Comparison of ENCODE assay signal across 9 mouse cellular contexts in the genomic region with DNA sequence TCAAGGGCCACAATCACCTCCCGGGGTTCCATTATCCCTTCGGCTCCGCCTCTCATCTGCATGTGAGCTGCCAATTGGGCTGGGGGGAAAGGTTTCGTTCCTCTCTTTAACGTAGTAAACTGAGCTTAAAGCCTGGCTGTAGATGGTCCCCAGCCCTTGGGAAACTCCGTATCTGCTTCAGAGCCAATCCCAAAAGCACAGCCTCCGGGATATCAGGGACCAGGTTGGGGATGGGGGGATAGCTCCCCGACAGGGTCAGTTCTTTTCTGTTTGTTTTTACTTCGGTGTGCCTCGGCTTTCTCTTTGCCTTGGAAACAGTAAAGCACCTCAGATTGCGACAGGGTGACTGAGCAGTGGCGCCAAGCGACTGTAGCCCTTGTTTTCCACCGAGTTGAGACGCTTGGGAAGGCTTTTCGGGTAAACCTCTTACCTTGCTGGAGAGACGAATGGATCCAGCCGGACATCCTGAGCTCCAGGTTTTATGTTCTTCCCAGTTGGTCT.
A peak's percentile ranks its signal among the peaks of the same experiment; 100 is the strongest.
DNase-seq lines count a peak whose midpoint lies in the region; ATAC-seq and TF ChIP-seq lines count a peak whose summit lies in the region.
"Had no signal": no experiment of that assay in that cellular context is flagged by ENCODE, and none has a peak within 500 bp of the region (broad histone marks: within the 10 kb centered on the region; RNA-seq: fewer than 3 reads in every experiment).

No protein-coding gene starts in this region.

- no peak for TF ChIP-seq CTCF in liver, postnatal 0 days (IDR thresholded peaks at IDR 0.05; ENCODE audit: low read depth)

- peak; percentile 26 to 72 for DNase-seq in adrenal gland, adult (ENCODE audit: inconsistent age in 2 of 2, low spot score in 1 of 2)
- no peak for DNase-seq in adrenal gland, postnatal 4 days (ENCODE audit: low spot score in 2 of 2)
- peak; percentile 24 for DNase-seq in WW6 (ENCODE audit: low read depth, low spot score)
- DNase-seq in liver, postnatal 0 days: no peak
- DNase-seq in ovary, postnatal 36 days (ENCODE audit: low spot score): no peak
- no peak for DNase-seq in natural killer cell, adult 2 months (ENCODE audit: low spot score in 2 of 2)
- no peak for DNase-seq in urinary bladder, postnatal 10 days (ENCODE audit: low spot score)
- DNase-seq: cerebellum, postnatal 14 days had no signal

- H3K4me3 ChIP-seq in forebrain, embryonic 16.5 days (replicated peaks; ENCODE audit: low read length): peak overlapping the region; percentile 32
- H3K4me3 ChIP-seq in liver, postnatal 0 days (ENCODE audit: low read depth, low read length): peak overlapping the region; percentile 37

- no peak for TF ChIP-seq EP300 in liver, postnatal 0 days (IDR thresholded peaks at IDR 0.05; ENCODE audit: low read depth)

- WGBS in forebrain, embryonic 16.5 days: under 1% methylated on average over 18 of the region's 18 CpGs
- 2% methylated on average over 18 of the region's 18 CpGs for WGBS in liver, postnatal 0 days (ENCODE audit: insufficient replicate concordance)

- H3K9me3 ChIP-seq in forebrain, embryonic 16.5 days (ENCODE audit: control insufficient read depth, low read length): no peaks in the 10 kb centered on the region
- H3K9me3 ChIP-seq in liver, postnatal 0 days (ENCODE audit: low read length): no peaks in the 10 kb centered on the region

- peak overlapping the region; percentile 50 for H3K9ac ChIP-seq in forebrain, embryonic 16.5 days (replicated peaks; ENCODE audit: low read depth, low read length)
- H3K9ac ChIP-seq in liver, postnatal 0 days (replicated peaks): peak overlapping the region; percentile 38; the same call in 1 of the 2 replicates

- no peaks in the 10 kb centered on the region; the same call in 1 of the 2 replicates for H3K27me3 ChIP-seq in forebrain, embryonic 16.5 days (replicated peaks; ENCODE audit: control insufficient read depth, insufficient read depth, low read length)
- H3K27me3 ChIP-seq in liver, postnatal 0 days (ENCODE audit: insufficient read depth, low read length): peaks cover 10% of the 10 kb centered on the region; the same call in 1 of the 2 replicates

- peak overlapping the region; percentile 54 for H3K4me2 ChIP-seq in forebrain, embryonic 16.5 days (ENCODE audit: low read length)
- H3K4me2 ChIP-seq in liver, postnatal 0 days (ENCODE audit: low read depth, low read length): peak overlapping the region; percentile 67

- no peaks in the 10 kb centered on the region for H3K36me3 ChIP-seq in forebrain, embryonic 16.5 days (ENCODE audit: control insufficient read depth, insufficient read depth)
- H3K36me3 ChIP-seq in liver, postnatal 0 days (replicated peaks; ENCODE audit: insufficient read depth, low read length): no peaks in the 10 kb centered on the region

- no peak overlapping the region for H3K27ac ChIP-seq in forebrain, embryonic 16.5 days (ENCODE audit: low read length)
- no peak overlapping the region for H3K27ac ChIP-seq in liver, postnatal 0 days (ENCODE audit: low read depth)

- H3K4me1 ChIP-seq in forebrain, embryonic 16.5 days (replicated peaks; ENCODE audit: control insufficient read depth, insufficient read depth, low read length): peaks cover 7% of the 10 kb centered on the region
- H3K4me1 ChIP-seq in liver, postnatal 0 days (ENCODE audit: insufficient read depth): no peaks in the 10 kb centered on the region

- no peak for ATAC-seq in forebrain, embryonic 16.5 days
- ATAC-seq in liver, postnatal 0 days: no peak

Comparison
In these comparisons a context has a peak if more than half of its experiments do, and no peak if none do; other contexts are left out.
1. DNase-seq: peak in adrenal gland, adult (2 of 2) and WW6 (single experiment); none in adrenal gland, postnatal 4 days (0 of 2), liver, postnatal 0 days (single experiment), ovary, postnatal 36 days (single experiment), natural killer cell, adult 2 months (0 of 2) and urinary bladder, postnatal 10 days (single experiment).